Mouse (Mus musculus): ENCODE data around the gene Chd2. TPM values are rescaled to one million over a fixed set of nuclear protein-coding genes. Genes with fewer than 3 reads are reported as not detected.

Chd2 gene
- total RNA-seq, 2 experiments from 2014 or later: 28.2 to 38.8 TPM

- DNase-seq: no peak
Observed at GRCm38 (mm10) chr7:73405550-73405949, 136.1 kb downstream of the Chd2 start.

- no peak for DNase-seq
Observed at GRCm38 (mm10) chr7:73403538-73403937, 138.1 kb downstream of the Chd2 start.

GRCm38 (mm10) chr7:73402671-73403070 lies 139.0 kb downstream of the Chd2 start:
- DNase-seq: no peak

- DNase-seq: no peak
Observed at GRCm38 (mm10) chr7:73402106-73402505, 139.5 kb downstream of the Chd2 start.

GRCm38 (mm10) chr7:73400051-73400916 lies 141.3 kb downstream of the Chd2 start:
- no peak for DNase-seq

GRCm38 (mm10) chr7:73399501-73400044 lies 142.1 kb downstream of the Chd2 start:
- peak; percentile 79 to 92 for DNase-seq

GRCm38 (mm10) chr7:73398806-73399442 lies 142.7 kb downstream of the Chd2 start:
- peak in 1 of 2 experiments; percentile 47 for DNase-seq

GRCm38 (mm10) chr7:73398319-73398718 lies 143.3 kb downstream of the Chd2 start:
- peak; percentile 79 to 84 for DNase-seq

- no peak for DNase-seq
Observed at GRCm38 (mm10) chr7:73394013-73394409, 147.6 kb downstream of the Chd2 start.

- no peak for DNase-seq
Observed at GRCm38 (mm10) chr7:73393307-73394012, 148.2 kb downstream of the Chd2 start.

GRCm38 (mm10) chr7:73392359-73392758 lies 149.3 kb downstream of the Chd2 start:
- DNase-seq: no peak

- peak; percentile 66 to 75 for DNase-seq
Observed at GRCm38 (mm10) chr7:73391518-73392321, 149.9 kb downstream of the Chd2 start.

GRCm38 (mm10) chr7:73391002-73391517 lies 150.6 kb downstream of the Chd2 start:
- peak; percentile 93 to 95 for DNase-seq

GRCm38 (mm10) chr7:73390426-73391001 lies 151.1 kb downstream of the Chd2 start:
- DNase-seq: peak in 1 of 2 experiments; percentile 57

GRCm38 (mm10) chr7:73389871-73390294 lies 151.7 kb downstream of the Chd2 start:
- DNase-seq: no peak

- no peak for DNase-seq
Observed at GRCm38 (mm10) chr7:73389419-73389818, 152.2 kb downstream of the Chd2 start.

- no peak for DNase-seq
Observed at GRCm38 (mm10) chr7:73388866-73389265, 152.8 kb downstream of the Chd2 start.

GRCm38 (mm10) chr7:73382843-73383242 lies 158.8 kb downstream of the Chd2 start:
- DNase-seq: no peak

GRCm38 (mm10) chr7:73378034-73378433 lies 163.6 kb downstream of the Chd2 start:
- no peak for DNase-seq

GRCm38 (mm10) chr7:73377307-73377706 lies 164.3 kb downstream of the Chd2 start:
- peak in 1 of 2 experiments; percentile 52 for DNase-seq

Data from heart, adult 18-20 months (tissue).